Mouse (Mus musculus) 3T3-L1 (cell line): ENCODE results near the gene Ptp4a2.
A peak's percentile ranks its signal among the peaks of the same experiment; 100 is the strongest.
"Not testable (repeated sequence)": the region's sequence is repeated elsewhere in the genome, so short reads cannot be mapped to it uniquely, and the experiment has no call there.

Experiments used
- DNase-seq: peaks from one replicate; pipeline ENCODE4 v3.0.0-alpha.2; 2015; ENCODE audit warnings: low read depth, low spot score

The Ptp4a2 gene

DNA sequence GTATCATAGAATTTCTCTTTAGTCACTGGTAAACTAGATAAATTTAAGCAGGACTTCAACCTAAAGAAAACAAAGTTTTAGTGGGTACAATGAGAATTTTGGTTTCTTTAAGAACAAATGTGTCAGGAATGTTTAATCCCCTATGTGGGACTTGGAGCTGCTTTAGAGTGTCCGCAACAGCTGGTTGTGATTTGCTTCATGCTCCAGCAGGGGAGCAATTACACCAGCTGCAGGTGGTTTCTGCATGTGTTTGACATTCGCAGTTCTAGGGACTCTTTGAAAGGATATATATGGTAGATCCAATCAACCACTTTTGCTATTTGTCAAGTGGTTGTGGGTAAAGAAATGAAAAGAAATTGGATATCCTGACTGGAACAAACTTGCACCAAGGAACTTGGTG lies 39.5 kb downstream of the Ptp4a2 start:
- DNase-seq = peak; percentile 25

DNA sequence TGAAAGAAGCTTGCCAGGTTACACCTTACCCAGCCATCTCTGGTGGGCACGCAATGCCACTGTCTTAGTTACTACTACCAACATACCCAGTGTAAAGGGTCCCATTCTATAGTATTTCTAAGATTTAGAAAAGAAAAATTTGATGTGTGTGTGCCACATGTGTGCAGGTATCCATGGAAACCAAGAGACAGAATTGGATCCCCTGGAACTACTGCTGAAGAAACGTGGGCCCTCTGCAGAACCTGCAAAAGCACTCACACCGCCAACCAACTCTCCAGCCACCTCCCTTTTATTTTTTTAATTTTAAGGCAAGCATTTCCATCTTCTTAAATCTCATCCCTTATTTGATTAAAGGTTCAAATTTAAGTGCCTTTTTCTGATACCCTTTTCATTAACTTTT lies 40.8 kb downstream of the Ptp4a2 start:
- DNase-seq = no peak

DNA sequence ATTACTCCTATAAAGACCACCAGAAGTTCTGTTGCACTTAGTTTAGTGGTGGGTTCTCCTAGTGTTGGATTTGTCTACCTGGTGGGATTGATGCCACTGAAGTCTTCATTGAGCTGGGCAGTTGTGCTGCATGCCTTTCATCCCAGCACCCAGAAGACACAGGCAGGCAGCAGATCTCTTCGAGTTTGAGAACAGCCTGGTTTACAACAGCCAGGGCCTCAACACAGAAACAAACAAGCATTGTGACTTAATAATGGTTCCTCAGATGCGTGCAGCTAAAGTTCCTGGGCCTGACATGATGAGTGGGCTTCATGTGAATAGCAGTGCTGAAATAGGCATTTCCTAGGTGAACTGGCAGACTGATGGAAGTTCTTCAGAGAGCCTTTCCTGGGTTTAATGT lies 42.0 kb downstream of the Ptp4a2 start:
- no peak for DNase-seq

DNA sequence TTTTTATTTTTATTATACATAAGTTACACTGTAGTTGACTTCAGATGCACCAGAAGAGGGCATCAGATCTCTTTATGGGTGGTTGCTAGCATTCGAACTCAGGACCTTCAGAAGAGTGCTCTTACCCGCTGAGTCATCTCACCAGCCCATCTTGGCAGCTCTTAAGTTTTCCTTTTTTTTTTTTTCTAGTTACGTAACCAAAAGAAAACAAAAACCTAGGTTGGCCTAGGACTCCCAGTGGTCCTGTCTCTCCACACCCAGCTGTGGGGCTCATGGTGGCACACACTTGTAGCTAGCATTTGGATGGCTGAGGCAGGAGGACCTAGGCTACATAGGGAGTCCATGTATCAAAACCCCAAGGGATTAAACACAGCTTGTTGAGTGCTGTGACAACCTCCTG lies 43.0 kb downstream of the Ptp4a2 start:
- peak; percentile 60 for DNase-seq

DNA sequence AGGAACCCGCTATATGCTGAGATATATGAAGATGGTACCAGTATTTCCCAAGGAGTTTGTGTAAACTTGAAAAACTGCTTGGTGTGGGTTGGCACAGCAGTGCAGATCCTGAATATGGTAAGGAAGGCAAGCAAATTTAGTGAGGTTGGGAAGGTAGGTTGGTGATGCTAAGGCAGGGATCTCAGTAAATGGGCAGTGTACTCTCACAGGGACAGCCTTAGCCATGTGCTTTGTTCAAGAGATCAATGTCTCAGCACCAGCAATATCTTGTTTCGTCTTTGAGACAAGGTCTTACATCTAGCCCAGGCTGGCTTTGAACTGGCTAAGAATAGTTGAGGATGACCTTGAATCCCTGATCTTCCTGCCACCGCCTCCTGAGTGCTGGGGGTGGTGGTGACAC lies 43.6 kb downstream of the Ptp4a2 start:
- DNase-seq = peak; percentile 27

DNA sequence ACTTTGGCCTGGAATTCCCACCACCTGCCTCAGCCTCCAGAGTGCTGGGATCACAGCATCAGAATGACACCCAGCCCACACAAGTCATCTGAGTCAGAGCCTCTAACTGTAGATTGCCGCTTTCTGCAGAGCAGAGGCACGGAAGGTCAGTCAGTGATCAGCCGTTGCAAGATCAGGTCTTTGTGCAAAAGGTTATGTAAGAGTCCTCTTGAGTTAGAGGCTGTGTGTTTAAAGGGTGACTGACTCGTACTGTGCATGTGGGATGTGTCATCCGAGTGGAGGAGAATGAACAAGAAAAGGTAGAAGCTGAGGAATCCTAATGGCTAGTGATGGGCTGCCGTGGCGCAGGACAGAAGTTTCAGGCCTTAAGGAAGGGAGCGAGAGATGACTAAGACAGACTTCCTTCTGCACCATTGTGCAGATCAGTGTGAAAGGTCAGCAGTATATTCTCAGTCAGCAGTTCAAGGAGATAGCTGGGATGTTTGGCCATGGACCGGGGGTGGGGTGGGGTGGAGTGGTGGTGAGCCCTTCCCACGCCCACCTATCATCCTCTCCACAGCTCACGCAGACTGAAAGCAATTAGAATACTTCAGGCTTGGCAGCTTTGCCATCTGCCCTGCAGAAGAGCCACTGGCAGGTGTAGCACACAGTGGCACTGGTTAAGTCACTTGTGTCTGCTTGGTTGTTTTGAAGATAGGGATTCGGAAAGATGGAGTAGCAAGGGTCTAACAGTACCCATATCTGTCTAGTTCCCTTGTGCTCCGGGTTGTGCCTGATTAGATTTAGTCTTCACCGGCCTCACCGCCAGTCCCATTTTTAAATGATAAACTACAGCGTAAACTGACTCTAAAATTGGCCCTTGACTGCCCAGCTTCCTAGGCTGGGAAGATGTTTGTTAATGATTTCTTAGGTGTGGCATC lies 44.3 kb downstream of the Ptp4a2 start:
- peak; percentile 73 for DNase-seq

DNA sequence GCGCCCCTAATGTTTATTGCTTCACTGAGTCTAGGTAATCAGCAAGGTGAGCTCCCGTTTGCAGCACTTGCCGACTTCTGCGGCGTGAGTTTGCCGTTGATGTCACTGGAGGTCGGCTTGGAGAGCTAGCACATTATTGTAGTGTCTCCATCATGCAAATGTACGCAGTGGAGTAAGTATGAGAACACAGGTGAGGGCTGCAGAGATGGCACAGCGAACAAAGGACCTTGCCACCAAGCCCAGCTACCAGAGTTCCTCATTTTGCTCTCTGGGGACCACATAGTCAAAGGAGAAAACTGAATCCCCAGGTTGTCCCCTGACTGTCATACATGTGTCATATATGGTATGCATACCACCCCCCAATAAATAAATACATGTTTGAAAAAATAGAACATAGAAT lies 49.4 kb downstream of the Ptp4a2 start:
- no peak for DNase-seq

DNA sequence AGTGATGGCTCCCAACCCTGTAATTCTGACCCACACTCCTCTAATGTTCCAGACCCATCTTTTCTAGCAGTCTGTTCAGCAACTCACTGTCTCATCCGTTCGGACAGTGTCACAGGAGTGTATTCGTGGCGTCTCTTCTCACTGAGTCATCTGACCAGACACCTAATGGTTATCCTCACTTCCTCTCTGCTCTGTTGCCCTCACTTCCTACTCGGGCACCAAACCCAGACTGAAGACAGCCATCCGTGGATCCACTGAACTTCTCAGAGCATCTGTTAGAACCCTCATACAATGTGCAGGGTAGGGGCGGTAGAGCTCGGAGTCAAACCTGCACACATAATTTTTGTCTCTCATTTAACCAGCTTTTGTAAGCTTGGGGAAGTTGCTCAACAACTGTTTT lies 50.4 kb downstream of the Ptp4a2 start:
- no peak for DNase-seq

DNA sequence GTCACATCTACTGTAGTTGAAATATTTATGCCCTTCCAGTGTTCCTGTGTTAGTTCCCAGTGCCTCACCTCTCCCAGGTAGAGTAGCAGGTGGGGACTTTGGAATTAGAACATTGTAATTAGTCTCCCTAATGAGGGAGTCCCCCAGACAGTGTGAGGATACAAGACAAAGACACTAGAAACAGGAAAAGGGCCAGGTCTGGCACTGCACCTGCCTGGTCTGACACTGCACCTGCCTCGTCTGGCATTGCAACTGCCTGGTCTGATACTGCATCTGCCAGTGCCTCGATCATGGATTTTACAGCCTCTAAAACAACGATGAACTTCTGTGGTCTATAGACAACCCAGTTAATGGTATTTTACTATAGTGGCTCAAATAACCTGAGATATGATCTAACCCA lies 51.3 kb downstream of the Ptp4a2 start:
- DNase-seq = no peak

DNA sequence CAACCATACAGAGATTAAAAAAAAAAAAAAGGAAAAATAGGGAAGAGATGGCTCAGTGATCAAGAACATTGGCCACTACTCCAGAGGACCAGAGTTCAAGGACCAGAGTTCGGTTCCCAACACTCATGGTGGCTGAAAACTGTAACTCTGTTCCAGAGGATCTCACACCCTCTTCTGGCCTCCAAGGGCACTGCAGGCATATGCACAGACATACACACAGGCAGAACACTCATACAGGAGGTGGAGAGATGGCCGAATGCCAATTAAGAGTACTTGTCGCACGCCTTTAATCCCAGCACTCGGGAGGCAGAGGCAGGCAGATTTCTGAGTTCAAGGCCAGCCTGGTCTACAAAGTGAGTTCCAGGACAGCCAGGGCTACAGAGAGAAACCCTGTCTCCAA lies 55.2 kb downstream of the Ptp4a2 start:
- not testable (repeated sequence) for DNase-seq

DNA sequence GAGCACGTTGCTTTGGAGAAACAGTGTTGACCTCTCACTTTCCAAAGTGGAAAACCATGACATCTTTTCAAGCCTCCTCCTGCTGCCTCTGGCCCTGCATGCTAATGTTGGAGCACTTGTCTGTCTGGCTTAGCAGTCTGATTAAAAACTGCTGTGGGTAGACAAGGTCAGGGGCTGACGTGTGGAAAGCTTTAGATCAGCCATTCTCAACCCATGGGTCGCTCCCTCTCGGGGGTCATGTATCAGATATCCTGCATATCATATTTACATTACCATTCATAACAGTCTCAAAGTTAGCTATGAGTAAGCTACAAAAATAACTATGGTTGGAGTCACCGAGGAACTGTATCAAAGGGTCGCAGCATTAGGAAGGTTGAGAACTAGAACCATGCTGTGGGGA lies 57.2 kb downstream of the Ptp4a2 start:
- DNase-seq = peak; percentile 57

DNA sequence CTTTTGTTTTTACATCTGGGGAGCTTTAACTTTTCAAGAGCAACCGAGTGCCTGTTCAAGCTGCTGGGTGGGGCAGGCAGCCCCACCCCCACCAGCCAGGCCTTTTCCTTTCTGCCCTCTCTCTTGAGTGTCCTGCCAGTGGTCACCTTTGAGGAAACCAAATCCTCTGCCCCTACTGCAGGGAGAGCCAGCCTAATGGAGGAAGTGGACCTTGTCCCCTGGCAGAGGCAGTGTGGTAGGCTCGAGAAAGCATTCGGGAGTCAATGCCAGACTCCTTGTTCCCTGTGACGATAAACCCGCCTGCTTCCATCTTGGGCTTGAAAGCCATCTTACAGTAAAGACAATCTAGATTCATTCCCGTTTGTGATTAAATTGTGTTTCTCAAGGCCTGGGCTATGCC lies 59.5 kb downstream of the Ptp4a2 start:
- DNase-seq = no peak

DNA sequence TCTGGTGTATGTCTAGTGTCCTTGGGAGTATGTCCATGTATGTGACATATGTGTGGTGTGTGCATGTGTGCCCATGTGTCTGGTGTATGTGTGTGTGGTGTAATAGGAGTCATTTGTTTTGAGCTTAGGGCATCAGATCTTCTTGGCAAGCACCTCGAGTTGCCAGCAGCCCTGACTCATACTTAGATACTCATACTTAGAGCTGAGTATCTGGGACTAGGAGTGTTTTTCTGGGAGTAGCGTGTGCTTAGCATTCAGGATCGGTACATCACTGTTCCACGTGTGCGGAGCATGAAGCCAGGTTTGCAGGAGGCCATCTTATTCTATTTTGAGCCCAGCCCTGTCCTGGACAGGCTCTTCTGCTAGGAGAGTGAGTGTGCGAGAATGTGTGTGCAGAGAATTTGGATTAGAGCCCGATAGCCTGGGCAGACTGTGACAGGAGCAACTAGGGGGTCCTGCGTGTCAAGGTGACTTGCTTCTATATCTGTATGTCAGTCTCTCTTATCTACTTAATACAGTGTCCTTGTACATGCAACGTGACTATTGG lies 61.4 kb downstream of the Ptp4a2 start:
- DNase-seq = peak; percentile 74

DNA sequence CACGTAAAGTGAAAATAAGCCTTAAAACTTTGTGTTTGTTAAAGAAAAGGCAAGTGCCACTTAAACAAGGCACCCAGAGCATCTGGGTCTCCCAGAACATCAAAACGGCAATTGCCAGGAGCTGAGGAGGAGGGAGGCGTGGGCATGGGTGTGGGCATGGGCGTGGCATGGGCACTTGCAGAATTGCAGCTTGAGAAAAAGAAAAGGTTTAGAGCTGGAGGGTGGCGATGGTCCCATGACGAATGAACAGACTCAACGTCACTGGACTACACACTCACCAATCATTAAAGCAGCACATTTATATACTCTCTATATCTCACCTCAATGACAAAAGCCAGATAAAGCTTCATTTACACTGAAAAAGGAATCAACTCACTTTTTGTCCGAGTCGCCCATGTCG lies 63.8 kb downstream of the Ptp4a2 start:
- no peak for DNase-seq

DNA sequence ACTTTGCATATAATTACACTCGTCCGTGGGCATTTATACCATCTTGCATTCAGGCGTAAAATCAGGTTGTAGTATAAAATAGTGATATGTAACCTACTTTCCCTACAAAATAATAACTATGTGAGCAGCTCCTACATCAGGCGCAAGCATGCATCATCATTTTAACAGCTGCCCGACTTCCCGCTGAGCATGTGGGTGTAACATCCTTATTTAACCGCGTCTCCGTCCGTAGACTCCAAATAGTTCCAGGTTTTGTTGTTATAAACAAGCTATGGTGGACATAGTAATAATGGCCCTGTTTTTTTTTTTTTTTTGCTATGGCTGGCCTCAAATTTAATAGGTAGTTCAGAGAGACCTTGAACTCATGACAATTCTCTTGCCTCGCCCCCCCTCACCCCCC lies 64.4 kb downstream of the Ptp4a2 start:
- no peak for DNase-seq

DNA sequence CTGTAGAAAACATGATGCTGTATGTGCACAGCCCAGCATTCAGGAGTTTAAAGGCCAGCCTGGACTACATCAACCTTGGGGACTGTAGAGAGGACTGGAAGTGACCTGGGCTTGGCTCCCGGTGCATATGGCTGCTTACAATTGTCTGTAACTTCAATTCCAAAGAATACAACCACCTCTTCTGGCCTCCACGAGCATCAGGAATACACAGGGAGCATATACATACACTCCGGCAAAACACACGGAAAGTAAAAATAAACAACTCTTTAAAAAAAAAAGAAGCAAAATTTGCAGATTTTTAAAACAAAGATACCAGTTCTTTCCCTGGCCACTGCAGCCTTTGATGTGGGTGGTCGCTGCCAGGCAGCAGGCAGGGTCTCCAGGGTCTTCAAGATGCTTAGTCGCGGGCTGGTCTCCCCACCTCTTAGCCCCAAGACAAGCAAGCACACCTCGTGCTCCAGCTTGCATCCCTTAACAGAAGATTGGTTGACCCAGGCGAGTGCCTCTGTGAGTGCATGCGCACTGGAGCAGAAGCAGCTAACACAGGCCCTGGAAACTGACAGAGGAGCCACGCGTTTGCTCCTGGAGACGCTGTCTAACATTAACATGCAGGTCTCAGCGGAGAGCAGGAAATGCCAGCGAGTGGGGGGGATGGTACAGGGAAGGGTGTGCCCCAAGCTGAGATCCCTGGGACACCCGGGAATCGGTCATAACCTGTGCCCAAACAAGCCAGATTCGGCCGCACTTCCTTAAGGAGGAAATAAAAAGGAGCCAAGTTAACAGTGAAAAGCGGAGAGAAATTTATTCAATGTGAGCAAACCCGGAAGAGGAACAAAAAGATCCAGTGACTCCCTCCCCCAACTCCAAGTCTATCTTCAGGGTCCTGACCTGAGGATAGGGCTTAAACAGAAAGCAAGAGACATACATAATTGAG lies 66.1 kb downstream of the Ptp4a2 start:
- DNase-seq = no peak

DNA sequence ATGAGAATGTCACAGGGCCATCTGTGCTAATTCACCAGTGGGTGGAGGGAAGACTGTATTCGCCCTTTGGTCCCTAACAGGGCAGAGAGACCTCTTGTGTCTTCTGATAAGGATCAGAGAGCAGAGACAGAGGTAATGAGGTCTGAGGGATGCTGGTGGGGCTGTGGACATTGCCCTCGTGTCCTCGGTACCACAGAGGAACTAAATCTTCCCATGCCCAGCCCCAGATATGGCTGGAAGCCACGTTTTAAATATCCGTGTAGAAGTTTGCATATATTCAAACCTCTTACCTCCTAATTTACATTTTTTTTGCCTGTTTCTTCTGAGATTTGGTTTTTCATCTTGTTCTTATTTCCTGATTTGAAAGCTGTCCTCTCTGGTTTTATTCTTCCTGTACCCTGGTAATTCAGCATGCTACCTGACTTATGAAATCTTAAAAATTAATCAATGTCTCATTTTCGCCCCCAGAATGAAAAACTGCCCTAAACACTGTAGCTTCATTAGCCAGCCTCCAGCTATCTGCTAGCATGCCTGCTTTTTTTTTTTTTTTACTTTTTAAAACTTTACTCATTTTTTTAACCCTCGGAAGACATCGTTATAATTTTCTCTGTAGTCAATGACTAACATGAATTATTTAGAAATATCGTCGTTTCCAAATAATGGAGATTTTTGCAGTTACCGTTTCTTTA lies 67.1 kb downstream of the Ptp4a2 start:
- DNase-seq = no peak

DNA sequence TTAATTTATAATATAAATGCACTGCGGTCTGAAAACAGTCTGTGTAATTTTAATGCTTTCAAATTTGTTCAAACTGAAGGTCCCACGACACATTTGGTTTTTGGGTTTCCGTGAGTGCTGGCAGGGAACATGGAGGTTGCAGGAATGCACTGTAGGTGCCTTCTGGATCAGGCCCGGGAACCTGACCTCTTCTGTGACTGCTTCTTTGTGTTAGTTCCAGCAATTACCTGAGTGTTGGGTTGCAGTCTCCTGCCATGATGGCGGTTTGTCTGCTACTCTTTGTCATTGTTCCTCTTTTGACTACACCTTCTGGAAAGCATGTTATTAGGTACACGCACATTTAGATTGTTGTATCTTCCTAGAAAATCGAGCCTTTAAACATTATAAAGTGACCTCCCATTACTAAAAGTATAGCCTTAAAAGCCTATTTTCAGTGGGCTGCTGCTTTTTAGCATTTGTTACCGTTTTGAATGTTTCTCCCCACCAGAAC lies 67.7 kb downstream of the Ptp4a2 start:
- DNase-seq = no peak

DNA sequence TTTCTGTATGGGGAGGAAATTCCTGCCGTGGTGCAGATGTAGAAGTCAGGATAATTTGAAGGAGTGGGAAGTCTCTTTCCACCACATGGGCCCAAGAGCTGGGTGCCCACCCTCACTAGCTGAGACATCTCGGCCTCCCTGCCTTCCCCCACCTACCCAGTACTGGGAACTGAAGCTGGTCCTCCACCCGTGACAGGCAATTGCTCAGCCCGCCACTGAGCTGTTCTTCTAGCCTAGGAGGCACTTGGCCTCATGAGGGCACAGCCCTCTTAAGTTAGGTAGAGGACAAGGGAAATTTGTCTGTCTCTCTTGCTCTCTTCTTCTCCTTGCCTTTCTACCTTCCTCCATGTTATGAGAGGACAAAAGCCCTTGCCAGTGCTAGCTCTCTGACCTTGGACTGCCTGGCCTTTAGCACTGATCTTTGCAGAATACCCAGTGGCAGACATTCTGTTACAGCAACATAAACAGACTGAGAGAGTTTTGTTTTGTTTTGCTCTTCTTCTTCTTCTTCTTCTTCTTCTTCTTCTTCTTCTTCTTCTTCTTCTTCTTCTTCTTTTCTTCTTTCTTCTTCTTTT lies 68.3 kb downstream of the Ptp4a2 start:
- DNase-seq = no peak

DNA sequence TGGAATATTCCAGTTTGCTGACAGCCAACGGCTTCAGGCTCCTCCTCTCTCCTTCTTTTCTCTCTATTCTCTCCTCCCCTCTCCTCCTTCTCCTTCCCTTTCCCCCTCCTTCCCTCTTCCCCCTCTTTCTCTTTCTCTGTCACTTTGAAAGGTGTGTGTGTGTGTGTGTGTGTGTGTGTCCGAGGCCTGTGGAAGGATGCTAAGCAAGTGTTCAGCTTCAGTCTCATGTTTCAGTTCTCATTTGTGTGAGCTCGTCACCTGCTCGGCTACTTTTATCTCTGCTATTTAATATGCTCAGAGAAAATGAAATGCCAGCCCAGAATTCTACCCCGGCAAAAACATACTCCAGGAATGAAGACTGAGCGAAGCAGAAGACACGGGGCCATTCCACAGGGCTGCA lies 69.6 kb downstream of the Ptp4a2 start:
- DNase-seq = no peak

DNA sequence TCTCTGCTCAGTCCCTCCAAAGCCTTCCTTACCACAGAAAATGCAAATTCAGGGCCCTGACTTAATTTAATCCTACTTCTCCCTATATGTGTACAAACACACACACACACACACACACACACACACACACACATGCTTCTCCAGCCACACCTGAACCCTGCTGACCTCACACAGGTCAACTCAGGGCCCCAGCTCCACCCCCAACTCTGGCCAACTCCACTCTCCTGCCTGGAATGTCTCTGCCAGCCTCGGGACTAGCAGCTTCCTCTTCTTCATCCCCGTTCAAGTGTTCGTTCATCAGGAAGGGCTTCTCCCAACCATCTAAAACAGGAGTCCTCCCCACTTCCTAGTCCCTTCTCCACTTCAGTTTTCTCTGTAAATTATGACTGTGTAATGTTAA lies 70.6 kb downstream of the Ptp4a2 start:
- DNase-seq = no peak
